Mouse (Mus musculus) mouse embryonic stem cell (cell line): ENCODE results near the gene Olfr700.
"Not testable (repeated sequence)": the region's sequence is repeated elsewhere in the genome, so short reads cannot be mapped to it uniquely, and the experiment has no call there.

Experiments used
- in situ Hi-C, 2 experiments: fragments of 300-500 bp; cut with MboI; formaldehyde crosslinking; loops; 1 replicate in 1 of 2; 3 replicates in 1 of 2; pipeline ENCODE4 v1.14.3; 2019 to 2020; ENCODE audit warnings: low sequenced_read_pairs in 2 of 2, low pct_unique_long_range_greater_than_20kb in 1 of 2, mixed read lengths in 1 of 2; ENCODE audit not compliant: unreplicated experiment in 1 of 2

The Olfr700 gene

DNA sequence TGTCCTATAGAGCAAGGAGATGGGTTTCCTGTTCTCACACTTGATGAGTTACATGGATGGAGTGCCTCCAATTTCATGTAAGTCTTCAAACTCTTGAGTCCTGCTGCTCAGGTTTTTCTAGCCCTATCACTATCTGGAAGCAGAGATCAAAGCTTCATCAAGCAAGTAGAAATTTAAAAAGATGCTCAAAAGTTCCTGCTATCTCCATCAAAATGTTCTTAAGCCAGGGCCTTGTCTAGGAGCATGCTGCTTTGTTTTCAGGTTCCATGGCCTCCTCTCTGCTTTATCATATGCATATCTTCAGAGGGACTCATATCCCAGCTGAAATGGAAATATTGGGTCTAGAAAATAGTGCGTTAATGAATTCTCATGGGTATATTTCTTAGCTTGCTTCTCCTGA, at the start of gene Olfr700:
TSS of gene Olfr700 (minus strand) at position 101 of the 400 bp plus-strand sequence.
- in situ Hi-C loops: no loop called here

DNA sequence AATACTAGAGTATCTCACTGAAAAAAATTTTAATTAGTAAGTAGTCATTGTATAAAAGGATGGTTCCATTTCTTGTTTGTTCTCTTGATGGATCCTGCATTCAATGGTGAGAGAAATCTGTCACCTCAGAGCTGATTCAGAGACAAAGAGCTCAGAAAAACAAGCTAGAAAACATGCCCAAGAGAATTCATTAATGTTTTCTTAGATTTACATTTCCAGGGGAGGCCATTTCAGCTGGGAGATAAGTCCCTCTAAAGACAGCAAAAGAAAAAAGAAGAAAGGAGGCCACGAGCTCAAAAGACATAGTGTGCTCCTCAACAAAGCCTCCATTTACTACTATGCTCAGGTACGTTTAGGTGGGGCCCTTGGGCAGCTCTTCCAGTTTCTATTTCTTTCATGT, 34.4 kb upstream of the Olfr700 start, which contains the start of gene Olfr703:
TSS of gene Olfr703 (plus strand) at position 301 of the 400 bp plus-strand sequence.
- in situ Hi-C loops: no loop called here

DNA sequence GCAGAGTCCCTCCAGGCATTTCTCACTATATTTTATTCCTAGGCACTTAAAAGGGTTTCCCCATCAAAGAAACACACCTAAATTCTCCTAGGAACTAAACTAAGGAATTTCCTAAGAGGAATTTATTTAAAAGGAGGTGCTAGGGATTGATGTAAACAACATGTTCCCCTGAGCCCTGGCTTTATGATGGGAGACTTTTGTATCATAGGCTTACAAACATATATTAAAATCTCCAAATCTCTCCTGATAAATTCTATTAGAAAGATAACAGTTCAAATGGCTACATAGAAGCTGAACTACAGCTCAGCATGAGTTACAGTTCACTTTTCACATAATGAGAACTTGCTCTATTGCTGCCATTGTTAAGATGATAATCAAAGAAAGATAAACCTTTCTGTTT, 25.2 kb upstream of the Olfr700 start, which contains the start of gene Olfr702:
TSS of gene Olfr702 (minus strand) at position 101 of the 400 bp plus-strand sequence.
- in situ Hi-C loops: no loop called here

DNA sequence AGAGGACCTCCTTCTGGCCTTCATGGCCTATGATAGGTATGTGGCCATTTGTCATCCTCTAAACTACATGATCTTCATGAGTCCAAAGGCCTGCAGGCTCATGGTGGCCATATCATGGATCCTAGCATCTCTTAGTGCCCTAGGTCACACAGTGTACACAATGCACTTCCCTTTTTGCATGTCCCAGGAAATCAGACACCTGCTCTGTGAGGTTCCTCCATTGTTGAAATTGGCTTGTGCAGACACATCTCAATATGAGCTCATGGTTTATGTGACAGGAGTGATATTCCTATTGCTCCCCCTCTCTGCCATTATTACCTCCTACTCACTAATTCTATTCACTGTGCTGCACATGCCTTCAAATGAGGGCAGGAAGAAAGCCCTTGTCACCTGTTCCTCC, 9.8 kb upstream of the Olfr700 start:
- in situ Hi-C loops: no loop called here

DNA sequence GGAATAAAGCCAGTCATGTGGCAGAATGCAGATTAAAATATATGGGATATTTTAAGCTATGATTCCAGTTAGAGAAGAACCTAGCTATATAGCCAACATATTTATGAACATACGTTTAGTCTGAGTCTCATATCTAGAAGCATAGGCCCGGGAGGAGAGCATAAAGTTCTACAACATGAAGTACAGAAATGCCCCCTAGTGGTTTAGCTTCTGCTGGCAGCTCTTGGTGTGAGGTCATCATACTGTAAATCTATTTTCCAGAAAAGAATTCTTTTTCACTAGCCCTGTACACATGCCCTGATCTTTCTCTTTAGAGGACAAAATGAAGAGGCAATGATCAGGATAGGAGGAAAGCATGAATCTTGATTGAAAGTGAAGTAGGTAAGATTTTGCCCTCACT, 7.1 kb upstream of the Olfr700 start:
- in situ Hi-C loops: no loop called here

GRCm38 (mm10) chr7:106813829-106814228, 5.2 kb upstream of the Olfr700 start, which contains the start of gene Olfr701:
Gene Olfr701 (plus strand): TSS chr7:106814129.
- in situ Hi-C loops: no loop called here

DNA sequence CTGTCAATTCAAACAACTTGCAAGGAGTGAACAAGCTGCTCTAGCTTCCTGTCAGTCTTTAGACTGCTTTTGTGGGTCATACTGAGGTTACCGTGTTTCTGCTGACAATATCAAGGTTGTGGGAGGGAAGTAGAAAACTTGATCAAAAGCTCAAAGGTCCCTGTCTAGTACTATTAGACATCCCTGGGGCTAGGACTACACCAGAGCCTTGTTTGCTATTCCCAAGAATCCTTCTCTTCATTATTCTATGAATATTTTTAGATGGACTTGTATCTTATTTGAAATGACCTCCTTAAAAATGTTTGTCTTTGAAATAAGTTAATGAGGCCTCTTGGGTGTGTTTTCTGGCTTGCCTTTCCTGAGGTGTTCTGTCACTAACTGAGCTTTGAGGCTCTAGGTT, 15.5 kb downstream of the Olfr700 start, which contains the start of gene Olfr699:
TSS of gene Olfr699 (minus strand) at position 101 of the 400 bp plus-strand sequence.
- in situ Hi-C loops: no loop called here

- in situ Hi-C loops: no loop called here
These were observed 20.3 kb downstream of the Olfr700 start for GRCm38 (mm10) chr7:106788330-106788729.

GRCm38 (mm10) chr7:106761008-106761407, 47.6 kb downstream of the Olfr700 start:
- in situ Hi-C loops: not testable (repeated sequence)

GRCm38 (mm10) chr7:106758800-106759199, 49.8 kb downstream of the Olfr700 start:
- in situ Hi-C loops: no loop called here
